ENCODE assay signal across 10 mouse cellular contexts in the genomic region with DNA sequence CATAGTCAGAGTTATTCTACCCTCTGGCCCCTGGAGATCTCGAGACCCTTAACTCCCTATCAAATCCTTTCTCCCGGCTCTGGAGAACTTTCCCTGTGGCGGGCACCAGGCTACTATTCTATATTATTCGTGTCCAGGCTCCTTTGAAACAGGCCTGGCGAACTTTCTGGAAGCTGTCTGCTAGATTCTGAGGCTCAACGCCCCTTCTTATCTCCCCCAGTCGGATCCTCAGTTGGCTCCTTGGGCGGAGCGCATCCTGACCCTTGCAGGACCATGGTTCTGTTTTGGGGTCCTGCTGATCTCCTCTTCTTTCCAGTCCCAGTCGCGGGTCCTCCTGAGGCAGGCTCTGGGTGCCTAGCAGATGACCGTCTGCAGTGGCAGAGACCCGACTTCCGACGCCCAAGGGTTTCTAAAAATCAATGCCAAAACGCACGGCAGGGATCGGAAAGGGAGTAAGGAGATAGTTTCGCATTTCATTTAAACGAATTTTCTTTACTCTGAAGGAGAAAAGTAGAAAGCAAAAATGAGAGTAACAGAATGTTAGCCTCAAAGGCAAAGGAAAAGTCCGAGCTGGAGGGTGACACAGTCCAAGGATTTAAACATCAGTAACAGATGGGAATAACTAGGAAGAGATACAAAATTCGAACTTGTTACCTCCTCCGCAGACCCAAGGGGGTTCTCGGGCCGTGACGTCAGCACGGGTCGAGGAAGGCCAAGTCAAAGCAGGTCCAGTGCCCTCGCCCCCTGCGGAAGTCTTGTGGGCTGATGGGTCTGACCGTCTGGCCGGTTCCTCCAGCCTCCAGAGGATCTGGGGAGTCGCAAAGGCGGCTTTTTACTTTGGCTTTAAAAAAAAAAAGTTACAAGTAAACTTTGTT. TPM values are rescaled to one million over a fixed set of nuclear protein-coding genes. Genes with fewer than 3 reads are reported as not detected.
DNase-seq lines count a peak whose midpoint lies in the region; ATAC-seq and TF ChIP-seq lines count a peak whose summit lies in the region.
"Had no signal": no experiment of that assay in that cellular context is flagged by ENCODE, and none has a peak within 500 bp of the region (broad histone marks: within the 10 kb centered on the region; RNA-seq: fewer than 3 reads in every experiment).

No protein-coding gene starts in this region.

- WGBS in kidney, postnatal 0 days, result under 1% methylated on average over 34 of the region's 34 CpGs
- 2% methylated on average over 34 of the region's 34 CpGs for WGBS in forebrain, embryonic 15.5 days

- no peak overlapping the region for H3K27ac ChIP-seq in kidney, postnatal 0 days
- peak overlapping the region; percentile 84 for H3K27ac ChIP-seq in forebrain, embryonic 15.5 days (replicated peaks)

- H3K4me3 ChIP-seq in kidney, postnatal 0 days (replicated peaks; ENCODE audit: low read depth, low read length), result 0 out of 2 replicates have a peak overlapping the region, but pooled peaks have one; percentile 38
- peak overlapping the region; percentile 55 for H3K4me3 ChIP-seq in forebrain, embryonic 15.5 days

- no peak for ATAC-seq in kidney, postnatal 0 days (replicated peaks; ENCODE audit: low FRiP score, low read depth)
- ATAC-seq in forebrain, embryonic 15.5 days (replicated peaks), result no peak
- ATAC-seq in neutrophil, adult 5-6 weeks (ENCODE audit: extremely low read depth, insufficient number of reproducible peaks, low FRiP score, poor library complexity, severe bottlenecking), result peak; percentile 8; the same call in 1 of the 2 replicates

- H3K9ac ChIP-seq in kidney, postnatal 0 days (ENCODE audit: low read depth, low read length), result no peak overlapping the region
- H3K9ac ChIP-seq in forebrain, embryonic 15.5 days (replicated peaks), result peak overlapping the region; percentile 33

- DNase-seq in kidney, postnatal 0 days (ENCODE audit: low spot score), result no peak
- no peak for DNase-seq in kidney, adult 8-10 months
- peak; percentile 47 for DNase-seq in embryo, embryonic 9.5 days (ENCODE audit: extremely low spot score)
- DNase-seq in urinary bladder, adult 2 months (ENCODE audit: low spot score), result no peak
- no peak for DNase-seq in right cerebral cortex, postnatal 4 days
- no peak for DNase-seq in thymus, postnatal 14 days
- DNase-seq: heart, adult 18-20 months; kidney, postnatal 14 days had no signal

- H3K4me2 ChIP-seq in kidney, postnatal 0 days (ENCODE audit: low read length), result no peak overlapping the region
- peak overlapping the region; percentile 75 for H3K4me2 ChIP-seq in forebrain, embryonic 15.5 days (replicated peaks)

- H3K27me3 ChIP-seq in kidney, postnatal 0 days (ENCODE audit: insufficient read depth, low read length), result peaks cover 81% of the 10 kb centered on the region
- peaks cover 78% of the 10 kb centered on the region for H3K27me3 ChIP-seq in forebrain, embryonic 15.5 days

- TF ChIP-seq CTCF in kidney, postnatal 0 days (IDR thresholded peaks at IDR 0.05; ENCODE audit: low read depth), result no peak

- H3K9me3 ChIP-seq in kidney, postnatal 0 days (replicated peaks; ENCODE audit: low read length), result no peaks in the 10 kb centered on the region
- no peaks in the 10 kb centered on the region for H3K9me3 ChIP-seq in forebrain, embryonic 15.5 days

- no peaks in the 10 kb centered on the region for H3K36me3 ChIP-seq in kidney, postnatal 0 days (ENCODE audit: insufficient read depth, low read length)
- H3K36me3 ChIP-seq in forebrain, embryonic 15.5 days, result no peaks in the 10 kb centered on the region

- peaks cover 27% of the 10 kb centered on the region for H3K4me1 ChIP-seq in kidney, postnatal 0 days (replicated peaks; ENCODE audit: insufficient read depth, low read length)
- H3K4me1 ChIP-seq in forebrain, embryonic 15.5 days, result peaks cover 41% of the 10 kb centered on the region

RNA-seq across cellular contexts. Expression of a gene that starts 1.3 kb away (rescaled TPM):
- 0.10 and 0.22 TPM in 2 replicates for polyA plus RNA-seq in kidney, postnatal 0 days (2015; fragmentation: Nextera tagmentation; extraction: Ambion mirVana)
- polyA plus RNA-seq in forebrain, embryonic 15.5 days (2015; fragmentation: Nextera tagmentation; extraction: Ambion mirVana), result 3.2 and 4.4 TPM in 2 replicates
- total RNA-seq in neutrophil, adult 5-6 weeks (2017), result not detected in 2 replicates
- polyA plus RNA-seq in urinary bladder, adult 2 months (2012; rRNA removed), result 0.22 and 0.28 TPM in 2 replicates
